Mouse (Mus musculus): ENCODE data around the gene Hs1bp3.

Gene Hs1bp3

DNA sequence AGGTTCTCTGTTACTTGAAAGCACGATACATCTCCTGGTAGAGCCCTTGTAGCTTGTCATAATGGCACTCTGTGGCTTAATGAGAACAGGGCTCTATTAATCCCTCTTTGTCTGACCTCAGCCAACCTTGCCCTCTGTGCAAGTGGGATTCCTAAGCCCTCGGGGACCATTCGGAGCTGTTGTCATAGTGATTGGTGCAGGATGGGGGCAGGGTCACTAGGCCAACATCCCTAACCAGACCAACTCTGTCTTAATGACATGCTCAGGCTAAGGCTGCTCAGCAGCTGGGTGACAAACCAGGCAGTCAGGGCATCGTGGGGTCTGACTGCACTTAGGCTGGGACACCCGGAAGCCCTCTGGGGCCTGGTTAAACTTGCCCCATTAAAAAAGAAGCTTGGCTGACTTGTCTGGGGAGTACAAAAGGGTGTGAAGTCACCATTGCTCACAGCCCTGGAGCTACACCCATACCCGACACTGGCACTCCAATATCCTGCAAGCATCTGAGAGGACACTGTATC is 51.1 kb downstream of the Hs1bp3 start:
- DNase-seq (ENCODE audit: low spot score), result no peak

GRCm38 (mm10) chr12:8365336-8365735 is 52.1 kb downstream of the Hs1bp3 start:
- DNase-seq (ENCODE audit: low spot score), result no peak

GRCm38 (mm10) chr12:8365905-8366576 is 52.8 kb downstream of the Hs1bp3 start:
- no peak for DNase-seq (ENCODE audit: low spot score)

DNA sequence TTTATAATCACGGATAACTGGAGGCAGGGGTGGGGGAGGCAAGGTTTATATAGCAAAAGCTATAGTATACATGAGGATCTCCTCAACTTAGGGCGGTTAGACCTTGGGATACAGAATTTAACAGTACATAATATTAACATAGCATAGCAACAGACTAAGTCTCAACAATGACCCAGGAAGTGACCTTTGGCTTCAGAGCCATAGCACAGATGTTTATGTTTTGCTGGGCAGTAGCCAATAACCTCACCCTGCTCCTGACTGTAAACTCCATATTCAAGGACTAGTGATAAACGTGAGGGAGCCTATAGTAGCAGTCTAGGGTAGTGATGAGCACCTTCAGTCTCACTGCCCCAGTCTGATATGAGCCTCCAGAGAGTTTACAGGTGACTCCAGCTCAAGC is 53.5 kb downstream of the Hs1bp3 start:
- DNase-seq (ENCODE audit: low spot score), result no peak

- no peak for DNase-seq (ENCODE audit: low spot score)
Observed at GRCm38 (mm10) chr12:8371746-8372510, 58.7 kb downstream of the Hs1bp3 start.

- no peak for DNase-seq (ENCODE audit: low spot score)
Observed at GRCm38 (mm10) chr12:8372511-8373180, 59.4 kb downstream of the Hs1bp3 start.

DNA sequence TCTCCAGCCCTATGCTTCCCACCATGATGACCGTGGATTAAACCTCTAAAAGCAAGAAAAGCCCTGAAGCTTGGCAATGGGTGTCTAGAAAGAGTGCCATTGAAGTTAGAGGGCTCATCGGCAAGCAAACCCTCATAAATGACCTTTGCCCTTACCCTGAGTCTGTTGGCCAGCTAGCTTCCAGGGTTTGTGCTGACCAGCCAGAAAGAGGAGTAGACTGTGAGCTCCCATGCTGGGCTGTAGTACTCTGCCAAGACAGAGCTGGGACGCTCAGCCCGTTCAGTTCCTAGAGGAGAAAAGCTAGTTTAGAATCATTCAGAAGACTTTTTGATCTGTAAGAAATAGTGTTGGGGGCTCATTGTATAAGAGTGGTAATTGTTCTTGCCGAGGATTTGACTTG is 60.5 kb downstream of the Hs1bp3 start:
- DNase-seq (ENCODE audit: low spot score), result no peak

DNA sequence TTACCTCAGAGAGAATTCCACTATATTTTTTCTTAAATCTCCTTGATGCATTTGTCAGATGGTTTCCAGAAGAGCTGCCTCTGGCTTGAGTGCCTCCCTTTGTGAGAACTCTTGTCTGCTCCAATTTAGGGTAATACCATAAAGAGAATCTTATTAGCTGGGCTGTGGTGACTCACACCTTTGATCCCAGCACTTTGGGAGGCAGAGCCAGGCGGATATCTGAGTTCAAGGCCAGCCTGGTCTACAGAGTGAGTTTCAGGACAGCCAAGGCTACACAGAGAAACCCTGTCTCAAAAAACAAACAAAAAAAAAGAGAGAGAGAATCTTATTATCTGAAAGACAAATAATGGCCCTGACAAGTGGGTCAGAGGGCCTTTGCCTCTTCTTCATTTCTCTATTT is 63.9 kb downstream of the Hs1bp3 start:
- no peak for DNase-seq (ENCODE audit: low spot score)

DNA sequence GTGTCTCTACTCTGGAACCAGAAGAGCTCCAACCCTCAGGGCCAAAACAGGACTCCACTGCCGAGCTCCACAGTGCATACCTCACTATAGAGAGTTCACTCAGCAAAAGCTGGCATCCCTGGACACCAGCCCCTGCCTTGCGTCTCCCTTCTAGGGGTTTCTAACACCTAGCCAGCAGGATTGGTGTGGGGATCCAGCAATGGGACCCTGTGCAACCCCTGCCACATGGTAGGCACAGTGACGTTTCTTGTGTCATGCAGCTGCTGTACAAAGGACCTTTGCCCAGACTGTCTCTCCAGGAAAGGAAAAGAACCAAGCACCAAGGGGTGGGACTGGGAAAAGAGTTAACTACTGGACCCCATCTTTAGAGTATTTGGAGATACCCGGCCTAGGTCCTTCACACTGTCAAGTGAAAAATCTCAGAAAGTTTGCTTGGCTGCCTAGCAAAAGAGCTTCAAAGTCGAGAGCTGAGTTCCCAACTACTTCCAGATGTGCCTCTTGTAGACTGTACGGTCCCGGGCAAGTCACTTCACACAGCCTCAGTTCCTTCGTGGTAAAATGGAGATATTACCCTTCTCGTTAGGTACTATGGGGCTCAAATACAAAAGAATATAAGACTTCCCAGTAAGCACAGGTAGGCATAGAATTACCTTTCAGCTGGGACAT is 64.9 kb downstream of the Hs1bp3 start:
- DNase-seq (ENCODE audit: low spot score), result no peak

GRCm38 (mm10) chr12:8379795-8380521 is 66.7 kb downstream of the Hs1bp3 start:
- peak; percentile 80 for DNase-seq (ENCODE audit: low spot score)

- DNase-seq (ENCODE audit: low spot score), result no peak
Observed at GRCm38 (mm10) chr12:8380944-8381343, 67.7 kb downstream of the Hs1bp3 start.

DNA sequence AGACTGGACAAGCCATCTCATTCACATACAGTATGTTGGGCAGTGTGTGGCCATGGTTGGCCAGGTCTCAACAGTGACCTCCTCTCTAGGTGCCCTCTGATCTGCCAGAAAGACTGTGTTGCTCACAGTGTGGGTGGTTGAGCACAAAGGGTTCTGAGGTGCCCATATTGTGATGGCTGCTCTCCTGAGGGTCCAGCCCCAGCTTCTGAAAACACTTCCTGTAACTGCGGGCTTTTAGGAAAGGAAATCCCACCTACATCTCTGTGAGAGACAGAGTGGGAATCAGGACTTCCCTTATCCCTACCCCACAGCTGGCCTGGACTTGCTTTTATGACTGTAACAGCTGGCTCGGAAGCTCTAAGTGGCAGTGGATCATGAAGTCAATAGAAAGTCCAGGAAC is 68.7 kb downstream of the Hs1bp3 start:
- DNase-seq (ENCODE audit: low spot score), result no peak

DNA sequence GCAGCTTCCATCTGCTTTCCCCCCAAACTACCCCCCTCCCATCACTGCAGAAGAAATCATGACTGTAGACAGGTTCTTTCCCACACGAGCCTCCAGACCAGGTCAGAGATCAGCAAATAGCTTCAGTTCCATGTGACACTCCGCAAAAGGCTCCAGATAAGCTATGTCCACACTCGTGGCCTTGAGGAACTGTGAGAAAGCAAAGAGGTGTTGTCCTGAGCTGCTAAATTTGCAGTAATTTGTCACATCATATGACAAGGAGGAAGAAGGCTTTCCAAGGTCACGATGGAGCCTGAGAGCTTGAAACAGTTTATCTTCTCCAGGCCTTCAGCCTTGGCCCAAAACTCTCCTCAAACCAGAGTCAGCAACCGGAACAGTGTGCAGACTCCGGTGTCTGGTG is 70.6 kb downstream of the Hs1bp3 start:
- DNase-seq (ENCODE audit: low spot score), result no peak

DNA sequence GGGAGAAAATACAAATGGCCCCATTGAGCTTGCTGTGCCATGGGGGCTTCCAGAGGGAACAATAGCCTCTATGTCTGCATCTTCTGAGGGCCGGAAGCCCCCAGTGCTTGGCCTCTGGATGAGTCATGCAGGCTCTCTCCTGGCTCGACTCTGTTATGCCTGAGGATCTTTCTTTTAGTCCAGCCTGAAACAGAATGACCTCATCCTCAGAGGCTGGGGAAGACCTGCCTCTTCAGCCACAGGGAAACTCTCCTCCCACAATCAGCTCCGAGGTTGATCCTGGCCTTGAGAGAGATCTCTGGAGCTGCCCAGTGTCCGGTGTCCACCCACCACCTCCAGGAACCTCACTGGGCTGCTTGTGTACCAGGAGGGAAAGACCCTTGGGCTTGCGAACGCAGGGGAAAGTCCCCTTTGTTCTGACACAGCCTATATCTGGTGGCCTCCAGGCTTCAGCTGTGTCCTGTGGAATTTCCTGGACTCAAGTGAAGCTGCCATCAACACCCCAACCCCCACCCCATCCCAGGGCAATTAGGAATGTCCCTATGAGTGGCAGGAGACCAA is 73.3 kb downstream of the Hs1bp3 start:
- no peak for DNase-seq (ENCODE audit: low spot score)

GRCm38 (mm10) chr12:8387281-8387680 is 74.0 kb downstream of the Hs1bp3 start:
- no peak for DNase-seq (ENCODE audit: low spot score)

GRCm38 (mm10) chr12:8388529-8389414 is 75.5 kb downstream of the Hs1bp3 start:
- no peak for DNase-seq (ENCODE audit: low spot score)

GRCm38 (mm10) chr12:8393226-8393625 is 80.0 kb downstream of the Hs1bp3 start:
- no peak for DNase-seq (ENCODE audit: low spot score)
